Mouse (Mus musculus) heart, adult 9 months (tissue): ENCODE results near the gene Meox1.
A peak's percentile ranks its signal among the peaks of the same experiment; 100 is the strongest.

Source experiments
- DNase-seq, 2 experiments: peaks; one replicate each; pipeline ENCODE4 v3.0.0; 2022; ENCODE audit warnings: low spot score in 2 of 2

The Meox1 gene

DNA sequence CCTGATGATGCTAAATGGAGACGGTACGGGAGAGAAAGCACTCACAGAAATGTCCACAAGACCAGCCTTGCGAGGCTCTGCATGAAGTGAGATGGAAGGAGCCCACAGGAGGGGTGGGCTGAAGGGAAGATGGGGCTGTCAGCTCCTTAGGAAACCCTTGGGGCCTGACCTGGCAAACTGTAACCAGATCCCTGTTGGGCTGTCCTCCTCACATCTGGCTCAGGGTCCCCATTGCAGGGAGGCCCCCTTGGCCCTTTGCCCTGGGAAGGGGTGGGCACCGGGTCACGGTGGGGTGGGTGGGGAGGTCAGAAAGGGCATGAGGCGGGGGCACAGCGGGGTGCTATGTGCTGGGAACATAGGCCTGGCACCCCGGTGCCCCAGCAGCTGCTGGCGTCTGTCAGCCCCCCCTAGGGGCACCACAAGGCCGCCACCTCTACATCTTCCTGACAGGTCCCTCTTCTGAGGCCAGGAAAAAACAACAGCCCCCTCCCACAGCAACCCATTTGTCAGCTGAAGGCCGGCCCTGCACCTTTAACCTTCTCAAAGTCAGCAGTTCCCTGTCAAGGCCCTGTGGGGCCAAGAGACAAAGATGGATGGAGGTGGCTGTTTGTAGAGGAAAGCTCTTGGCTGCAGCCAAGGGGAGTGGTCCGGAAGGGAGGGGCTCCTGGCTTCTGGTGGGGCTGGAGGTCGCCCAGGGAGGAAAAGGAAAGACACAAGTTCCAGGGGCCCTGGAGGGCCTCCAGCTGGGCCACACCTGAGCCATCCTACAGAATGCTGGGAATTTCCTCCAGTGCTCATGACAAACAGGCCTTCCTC is 2.6 kb upstream of the Meox1 start:
- DNase-seq = peak; percentile 68 to 83

- no peak for DNase-seq
Observed at GRCm38 (mm10) chr11:101893560-101893959, 614 bp downstream of the Meox1 start.

- DNase-seq = no peak
Observed at GRCm38 (mm10) chr11:101891451-101891850, 2.7 kb downstream of the Meox1 start.

DNA sequence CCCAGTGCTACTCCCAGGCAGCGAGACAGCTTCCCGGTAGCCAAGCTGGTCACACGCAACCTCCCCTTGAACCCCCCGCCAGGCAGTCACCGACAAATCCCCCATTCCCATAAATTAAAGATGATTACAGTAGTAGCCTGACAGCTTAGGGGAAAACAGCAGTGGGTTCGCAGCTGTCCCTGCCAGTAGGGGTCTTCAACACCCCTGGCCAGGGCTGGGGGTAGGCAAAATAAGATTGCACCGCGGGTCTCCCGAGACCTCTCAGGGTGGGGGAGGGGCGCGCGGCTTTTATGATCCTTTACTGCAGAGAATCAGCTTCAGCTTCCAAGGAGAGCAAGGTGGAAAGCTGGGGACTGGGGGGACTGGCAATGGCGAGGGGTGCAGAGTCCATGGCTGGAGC is 4.4 kb downstream of the Meox1 start:
- DNase-seq = no peak

GRCm38 (mm10) chr11:101888820-101889219 is 5.4 kb downstream of the Meox1 start:
- DNase-seq = no peak

GRCm38 (mm10) chr11:101886436-101886835 is 7.7 kb downstream of the Meox1 start:
- no peak for DNase-seq

DNA sequence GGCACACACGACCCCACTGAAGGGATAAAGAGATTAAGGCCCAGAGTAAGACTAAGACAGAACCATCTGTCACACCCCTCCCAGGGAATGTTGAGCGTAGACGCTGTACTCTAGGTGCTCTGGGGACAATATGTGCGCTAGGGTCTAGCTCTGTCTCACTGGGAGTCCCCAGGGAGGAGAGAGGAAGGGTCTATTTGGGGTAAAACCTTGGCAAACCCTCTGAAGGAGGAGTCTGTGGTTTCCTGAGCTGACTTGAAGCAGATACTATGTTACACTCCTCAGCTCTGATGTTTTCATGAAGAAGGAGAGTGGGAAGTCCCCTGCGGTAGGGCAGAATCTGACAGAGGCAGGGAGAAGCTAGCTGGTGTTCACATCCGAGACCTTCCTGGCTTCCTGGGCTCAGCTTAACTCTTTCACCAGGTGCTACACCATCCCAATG is 8.3 kb downstream of the Meox1 start:
- DNase-seq = no peak

GRCm38 (mm10) chr11:101885232-101885631 is 8.9 kb downstream of the Meox1 start:
- DNase-seq = peak; percentile 41 to 59

DNA sequence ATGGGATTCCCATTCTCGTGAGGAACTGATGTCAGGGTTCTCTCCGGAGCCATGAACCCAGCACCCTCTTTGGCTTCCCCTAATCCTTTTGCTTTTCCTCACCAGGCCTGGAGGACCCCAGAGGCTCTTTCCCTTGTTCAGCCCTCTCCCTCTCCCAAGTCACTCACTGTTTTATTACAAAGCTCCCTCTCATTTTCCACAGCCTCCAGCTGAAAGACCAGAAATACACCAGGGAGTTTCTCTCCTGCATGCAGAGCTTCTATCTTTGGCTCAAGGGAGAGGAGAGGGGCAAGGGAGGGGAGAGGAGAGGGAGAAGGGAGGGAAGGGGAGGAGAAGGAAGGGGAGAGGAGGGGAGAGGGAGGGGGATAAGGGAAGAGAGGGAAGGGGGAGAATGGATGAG is 10.3 kb downstream of the Meox1 start:
- DNase-seq = no peak

DNA sequence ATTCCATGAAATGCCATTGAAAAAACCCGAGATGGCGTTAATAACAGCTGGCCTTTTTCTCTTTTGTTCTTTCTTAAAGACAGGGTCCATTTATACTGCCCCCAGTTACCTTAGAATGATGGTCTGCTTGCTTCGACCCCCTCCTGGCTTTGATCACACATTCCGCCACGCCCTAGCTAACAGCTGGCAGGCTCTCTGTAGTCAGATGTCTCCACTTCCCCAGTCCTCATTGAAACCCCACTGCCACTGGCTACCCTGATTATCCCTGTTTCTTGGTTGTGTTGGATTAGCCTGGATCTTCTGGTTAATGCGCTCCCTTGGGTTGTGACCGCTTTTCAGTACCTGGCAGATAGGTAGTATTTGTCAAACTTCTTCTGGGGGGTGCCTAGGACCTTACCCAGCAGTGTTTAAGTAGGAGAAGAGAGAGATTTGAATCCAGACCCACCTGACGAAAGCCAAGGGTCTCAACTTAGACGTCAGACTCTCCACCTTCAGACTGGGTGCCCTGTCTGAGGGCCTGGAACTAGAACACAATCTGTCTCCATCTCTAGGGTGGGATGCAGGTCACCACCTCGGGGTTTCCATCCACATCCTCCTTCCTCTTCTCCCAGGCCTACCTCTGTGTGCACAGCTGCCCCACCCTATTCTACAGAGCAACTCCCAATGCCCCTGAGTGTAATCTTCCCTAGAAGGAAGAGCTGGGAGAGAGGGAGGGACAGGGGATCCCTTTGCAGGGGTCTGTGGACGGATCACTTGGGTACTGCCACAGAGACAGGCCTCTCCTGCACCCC is 11.5 kb downstream of the Meox1 start:
- no peak for DNase-seq

- DNase-seq = peak; percentile 92 to 95
Observed at GRCm38 (mm10) chr11:101881604-101882071, 12.5 kb downstream of the Meox1 start.

DNA sequence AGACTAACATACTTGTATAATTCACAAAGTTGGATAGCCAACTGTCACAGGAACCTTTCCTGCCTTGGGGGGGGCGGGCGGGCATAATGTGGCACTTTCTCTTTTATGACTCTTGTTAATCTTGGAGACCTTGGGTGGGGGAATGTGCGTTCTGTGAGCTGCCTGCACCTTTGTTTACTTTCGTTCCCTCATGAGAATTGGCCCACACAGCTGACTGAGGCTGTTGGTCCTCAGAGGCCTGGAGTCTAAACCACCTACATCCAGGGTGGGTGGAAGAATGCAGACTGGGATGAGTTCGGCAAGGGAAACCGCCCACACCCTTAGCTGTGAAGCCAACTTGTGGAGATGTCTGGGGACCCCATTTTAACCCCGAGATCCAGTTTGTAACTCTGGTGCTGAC is 13.0 kb downstream of the Meox1 start:
- no peak for DNase-seq

- no peak for DNase-seq
Observed at GRCm38 (mm10) chr11:101879672-101880071, 14.5 kb downstream of the Meox1 start.

DNA sequence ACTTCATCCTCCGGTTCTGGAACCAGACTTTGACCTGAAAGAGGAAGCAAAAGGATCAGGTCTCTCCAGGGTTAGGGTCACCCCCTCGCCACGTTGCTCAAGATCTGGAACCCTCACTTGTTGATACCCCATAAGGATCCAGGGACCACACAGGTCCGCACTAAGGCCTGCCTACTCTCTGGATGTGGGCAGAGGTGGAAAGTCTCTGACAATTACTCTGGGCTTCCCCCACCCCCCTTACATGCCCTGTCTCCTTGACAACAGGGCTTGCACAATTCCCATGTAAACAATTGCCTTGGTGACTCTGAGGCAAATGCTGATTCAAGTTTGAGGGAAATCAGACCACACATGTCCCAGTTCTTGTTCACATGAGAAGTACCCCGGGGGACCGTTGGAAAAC is 15.5 kb downstream of the Meox1 start:
- no peak for DNase-seq

DNA sequence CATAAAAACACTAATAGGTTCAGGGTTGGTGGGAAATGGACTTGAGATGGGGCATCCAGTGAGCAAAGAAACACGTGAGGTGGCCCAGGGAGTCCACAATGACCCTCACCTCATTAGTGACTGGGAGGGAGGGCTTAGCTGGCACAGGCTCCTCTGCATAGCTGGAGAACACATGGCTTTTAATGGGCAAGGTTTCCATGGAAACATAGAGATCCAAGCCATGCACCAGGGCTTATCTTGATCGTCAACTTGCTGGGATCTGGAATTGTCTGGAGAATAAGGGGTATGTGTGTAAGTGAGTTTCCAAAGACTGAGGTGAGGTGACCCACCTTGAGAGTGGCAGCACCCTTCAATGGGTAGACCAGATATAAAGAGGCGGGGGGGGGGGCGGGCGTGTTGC is 19.2 kb downstream of the Meox1 start:
- DNase-seq = no peak

- peak in 1 of 2 experiments; percentile 66 for DNase-seq
Observed at GRCm38 (mm10) chr11:101873909-101874308, 20.3 kb downstream of the Meox1 start.

- DNase-seq = no peak
Observed at GRCm38 (mm10) chr11:101871435-101871834, 22.7 kb downstream of the Meox1 start.

DNA sequence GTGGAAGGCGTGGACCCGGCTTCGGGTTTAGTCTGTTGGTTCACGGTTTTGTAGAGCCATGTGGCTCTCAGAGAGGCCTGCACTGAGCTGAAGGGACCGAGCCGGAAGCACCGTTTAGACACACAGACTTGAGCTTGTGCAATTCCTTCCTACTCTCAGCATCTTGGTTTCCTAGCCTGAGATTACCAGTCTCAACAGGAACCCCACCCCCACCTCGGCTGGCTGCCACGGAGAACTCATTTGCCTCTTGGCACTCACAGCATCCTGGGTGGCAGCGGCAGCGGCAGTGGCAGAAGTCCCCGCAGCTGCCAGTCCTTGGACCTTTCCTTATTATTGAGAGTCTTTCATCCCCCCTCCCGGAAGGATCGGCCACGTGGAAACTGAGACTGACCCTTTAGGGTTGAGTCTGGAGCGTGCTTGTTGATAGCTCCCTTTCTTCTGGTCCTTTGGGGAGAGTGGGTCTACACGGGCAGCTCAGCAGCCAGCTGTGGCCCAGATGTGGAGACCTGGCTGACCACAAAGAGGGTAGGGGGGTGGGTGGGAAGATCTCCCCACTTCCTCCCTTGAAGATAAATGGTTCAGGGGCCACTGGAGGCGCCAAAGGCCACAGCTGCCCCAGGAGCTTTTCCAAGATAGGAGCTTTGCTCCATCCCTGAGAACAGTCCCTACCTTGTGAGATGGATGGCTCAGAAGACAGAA is 24.0 kb downstream of the Meox1 start:
- no peak for DNase-seq

DNA sequence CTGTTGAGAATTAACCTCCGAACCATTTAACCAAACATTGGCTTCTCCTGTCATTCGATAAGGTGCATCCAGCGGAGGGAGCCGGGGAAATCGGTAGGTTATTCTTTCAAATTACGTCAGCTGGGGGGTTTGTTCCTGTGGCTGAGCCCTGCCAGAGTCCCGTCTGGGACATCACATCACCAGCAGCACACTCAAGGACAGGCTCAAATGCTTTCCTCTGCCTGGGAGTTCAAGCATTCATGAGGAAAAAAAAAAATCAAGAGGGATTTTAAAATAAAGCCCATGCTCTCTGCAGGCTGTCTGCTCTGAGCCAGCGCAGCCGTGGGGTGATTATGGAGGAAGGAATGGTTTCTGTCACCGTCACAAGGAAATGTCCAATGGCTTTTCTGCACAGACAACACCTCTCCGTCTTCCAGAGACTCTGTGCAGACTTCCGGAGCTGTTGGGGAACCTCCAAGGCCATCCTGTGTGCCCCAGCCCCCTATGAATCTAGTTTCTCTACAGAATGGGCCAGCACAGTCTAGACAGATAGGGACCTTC is 26.6 kb downstream of the Meox1 start:
- DNase-seq = no peak

- DNase-seq = no peak
Observed at GRCm38 (mm10) chr11:101858742-101859141, 35.4 kb downstream of the Meox1 start.

DNA sequence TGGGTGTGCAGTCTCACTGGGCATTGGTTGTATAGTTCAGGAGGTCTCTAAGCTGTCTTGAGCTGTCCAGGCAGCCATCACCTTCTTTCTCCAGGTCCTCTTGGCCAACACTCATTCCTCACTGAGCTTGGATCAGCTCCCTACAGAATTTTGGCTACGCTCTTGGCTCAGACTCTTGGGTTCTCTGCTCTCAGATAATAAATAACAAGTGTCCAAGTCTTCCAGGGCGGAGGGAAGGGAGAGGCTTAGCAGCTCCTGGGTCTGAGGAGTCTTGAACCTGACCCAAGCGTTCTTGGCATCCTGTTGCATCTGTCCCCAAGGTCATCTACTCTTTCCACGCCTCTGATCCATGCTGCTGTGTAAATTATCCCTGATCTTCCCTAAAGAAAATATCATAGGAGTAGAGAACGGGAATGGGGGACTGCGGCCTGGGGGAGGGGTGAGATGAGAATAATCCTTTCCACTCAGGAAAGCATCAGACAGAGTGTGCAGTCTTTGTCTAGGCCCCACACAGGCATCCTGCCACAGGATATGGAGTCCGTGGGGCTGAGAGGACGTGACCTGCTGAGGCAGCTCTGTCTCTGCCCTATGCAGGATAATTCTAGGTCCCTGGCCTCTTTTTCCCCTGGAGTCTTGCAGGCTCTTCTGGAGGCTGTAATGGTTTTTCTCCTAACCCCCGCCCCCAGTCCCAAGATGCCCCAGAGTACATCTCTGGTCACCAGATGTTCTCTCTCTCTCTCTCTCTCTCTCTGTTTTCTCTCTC is 38.0 kb downstream of the Meox1 start:
- DNase-seq = peak; percentile 56 to 71
